Mouse (Mus musculus) CH12.LX (cell line): ENCODE measurements around the gene P2rx7. TPM values are rescaled to one million over a fixed set of nuclear protein-coding genes. Genes with fewer than 3 reads are reported as not detected.

Experiments
- DNase-seq: peaks from one replicate; pipeline ENCODE4 v3.0.0-alpha.2; 2013; ENCODE audit errors: extremely low read depth
- H3K27ac ChIP-seq: 2 replicates; pipeline ENCODE4 v1.5.1; 2012; ENCODE audit warnings: low read depth, mild to moderate bottlenecking, control low read depth, moderate library complexity; ENCODE audit not compliant: insufficient read depth
- H3K27me3 ChIP-seq: replicated peaks from 2 replicates; pipeline ENCODE3; 2012; ENCODE audit warnings: inconsistent platforms
- H3K36me3 ChIP-seq, 2 experiments: replicated peaks in 1 of 2; 2 replicates each; pipeline versions ENCODE3 to v1.6.1; 2012; ENCODE audit warnings: inconsistent platforms in 1 of 2, low read length in 1 of 2, mild to moderate bottlenecking in 1 of 2, mixed read lengths in 1 of 2, moderate library complexity in 1 of 2; ENCODE audit not compliant: control insufficient read depth in 1 of 2, insufficient read depth in 1 of 2
- H3K4me1 ChIP-seq, 2 experiments: 2 replicates each; pipeline ENCODE4 v1.6.1; 2012; ENCODE audit warnings: inconsistent platforms in 1 of 2, moderate library complexity in 1 of 2; ENCODE audit not compliant: insufficient read depth in 2 of 2, control insufficient read depth in 1 of 2
- H3K4me2 ChIP-seq: 2 replicates; pipeline ENCODE4 v1.6.1; 2012; ENCODE audit warnings: low read depth, mild to moderate bottlenecking, control low read depth; ENCODE audit not compliant: poor library complexity, insufficient read depth, severe bottlenecking
- H3K4me3 ChIP-seq, 3 experiments: fragments of 150-350 bp in 1 of 3; sonication (generic) in 1 of 3; replicated peaks in 1 of 3; 2 replicates each; pipeline versions ENCODE3 to v1.5.1; 2011 to 2012; ENCODE audit warnings: low read depth in 2 of 3, low read length in 2 of 3, mild to moderate bottlenecking in 2 of 3, moderate library complexity in 2 of 3, control low read depth in 1 of 3, improper control_type of control experiment in 1 of 3, inconsistent platforms in 1 of 3, mixed read lengths in 1 of 3; ENCODE audit not compliant: poor library complexity in 1 of 3
- H3K79me2 ChIP-seq: replicated peaks from 2 replicates; pipeline ENCODE4 v1.6.1; 2012; ENCODE audit warnings: mild to moderate bottlenecking, moderate library complexity; ENCODE audit not compliant: control insufficient read depth, poor library complexity, insufficient read depth, severe bottlenecking; ENCODE audit errors: extremely low read depth
- H3K9ac ChIP-seq: 2 replicates; pipeline ENCODE4 v1.6.1; 2012; ENCODE audit warnings: low read depth, mild to moderate bottlenecking, control low read depth, moderate library complexity; ENCODE audit not compliant: insufficient read depth
- H3K9me3 ChIP-seq: replicated peaks from 2 replicates; pipeline ENCODE3; 2012; ENCODE audit warnings: low read length, inconsistent platforms, mixed read lengths
- E2F4 ChIP-seq: IDR thresholded peaks from 2 replicates; pipeline ENCODE4 v1.6.1; 2011; ENCODE audit warnings: low read depth, low read length, improper control_type of control experiment; ENCODE audit not compliant: insufficient replicate concordance
- ELF1 ChIP-seq: IDR thresholded peaks from 2 replicates; pipeline ENCODE4 v1.6.1; 2014; ENCODE audit warnings: low read depth, mild to moderate bottlenecking, inconsistent platforms, low read length, improper control_type of control experiment
- HCFC1 ChIP-seq: IDR thresholded peaks from 2 replicates; pipeline ENCODE4 v1.6.1; 2012; ENCODE audit warnings: low read depth, mild to moderate bottlenecking, inconsistent platforms, low read length, improper control_type of control experiment
- IRF4 ChIP-seq: IDR thresholded peaks from 2 replicates; pipeline ENCODE4 v1.6.1; 2014; ENCODE audit warnings: low read depth, mild to moderate bottlenecking, inconsistent platforms, low read length, improper control_type of control experiment
- JUND ChIP-seq: conservative IDR thresholded peaks from 2 replicates; pipeline ENCODE4 v1.6.1; 2011; ENCODE audit warnings: low read depth, low read length, improper control_type of control experiment
- MAX ChIP-seq: IDR thresholded peaks from 2 replicates; pipeline ENCODE4 v1.6.1; 2011; ENCODE audit warnings: low read length, improper control_type of control experiment
- MAZ ChIP-seq: IDR thresholded peaks from 2 replicates; pipeline ENCODE4 v1.6.1; 2012; ENCODE audit warnings: low read depth, mild to moderate bottlenecking, inconsistent platforms, low read length, improper control_type of control experiment, moderate library complexity
- MXI1 ChIP-seq: IDR thresholded peaks from 2 replicates; pipeline ENCODE4 v1.6.1; 2011; ENCODE audit warnings: mild to moderate bottlenecking, low read depth, low read length, improper control_type of control experiment
- MYC ChIP-seq: IDR thresholded peaks from 2 replicates; pipeline ENCODE4 v1.6.1; 2011; ENCODE audit warnings: low read depth, mild to moderate bottlenecking, improper control_type of control experiment, low read length
- PAX5 ChIP-seq: IDR thresholded peaks from 2 replicates; pipeline ENCODE4 v1.6.1; 2012; ENCODE audit warnings: low read length, inconsistent platforms, mixed read lengths
- RAD21 ChIP-seq: IDR thresholded peaks from 2 replicates; pipeline ENCODE4 v1.6.1; 2011; ENCODE audit warnings: low read depth, mild to moderate bottlenecking, low read length, improper control_type of control experiment, moderate library complexity
- RCOR1 ChIP-seq: conservative IDR thresholded peaks from 2 replicates; pipeline ENCODE4 v1.6.1; 2012; ENCODE audit warnings: low read depth, mild to moderate bottlenecking, inconsistent platforms, low read length, improper control_type of control experiment
- SMC3 ChIP-seq: IDR thresholded peaks from 2 replicates; pipeline ENCODE4 v1.6.1; 2011; ENCODE audit warnings: low read depth, low read length, improper control_type of control experiment
- TBP ChIP-seq: conservative IDR thresholded peaks from 2 replicates; pipeline ENCODE4 v1.6.1; 2011; ENCODE audit warnings: low read depth, low read length, improper control_type of control experiment
- UBTF ChIP-seq: IDR thresholded peaks from 2 replicates; pipeline ENCODE4 v1.6.1; 2012; ENCODE audit warnings: low read depth, mild to moderate bottlenecking, inconsistent platforms, low read length, improper control_type of control experiment, moderate library complexity
- USF2 ChIP-seq: conservative IDR thresholded peaks from 2 replicates; pipeline ENCODE4 v1.6.1; 2011; ENCODE audit warnings: low read depth, low read length, improper control_type of control experiment
- ZKSCAN1 ChIP-seq: IDR thresholded peaks from 2 replicates; pipeline ENCODE4 v1.6.1; 2012; ENCODE audit warnings: low read depth, inconsistent platforms, low read length, improper control_type of control experiment, borderline replicate concordance
- ZMIZ1 ChIP-seq: IDR thresholded peaks from 2 replicates; pipeline ENCODE4 v1.6.1; 2012; ENCODE audit warnings: low read depth, mild to moderate bottlenecking, inconsistent platforms, low read length, improper control_type of control experiment
- ZNF384 ChIP-seq: IDR thresholded peaks from 2 replicates; pipeline ENCODE4 v1.6.1; 2012; ENCODE audit warnings: low read depth, low read length, improper control_type of control experiment, inconsistent platforms
- dilution Hi-C: fragments of 300-500 bp; cut with MboI; formaldehyde crosslinking; loops from 2 replicates; pipeline ENCODE4 v1.14.3; 2020; ENCODE audit warnings: low sequenced_read_pairs; ENCODE audit not compliant: extremely low pct_unique_long_range_greater_than_20kb, extremely low pct_ligation_motif_present
- in situ Hi-C: fragments of 300-500 bp; cut with MboI; formaldehyde crosslinking; loops from 3 replicates; pipeline ENCODE4 v1.14.3; 2019; ENCODE audit warnings: low sequenced_read_pairs, low pct_ligation_motif_present, low pct_unique_long_range_greater_than_20kb, mixed read lengths
- polyA plus RNA-seq: library from polyadenylated mRNA; unstranded; fragments of >175 nt; gene quantifications from 2 replicates; pipeline ENCODE4 v1.2.1, GENCODE M21; 2012; ENCODE audit warnings: low read depth; ENCODE audit not compliant: insufficient read length
- total RNA-seq, 2 experiments: library from RNA; depleted of rRNA; stranded (reverse); fragments of 300-350 nt in 1 of 2; fragments of >200 nt in 1 of 2; gene quantifications; 2 replicates each; pipeline ENCODE4 v1.2.3; 2012 to 2014

P2rx7 gene
- total and polyA plus RNA-seq, 3 experiments: 0.59 to 1.5 (median 1.5) TPM

GRCm38 (mm10) chr5:122698041-122698700, 54.5 kb downstream of the P2rx7 start:
- no peak for DNase-seq
- no peak overlapping the region for H3K4me3 ChIP-seq
- H3K36me3 ChIP-seq: no peaks in the 10 kb centered on the region
- H3K4me2 ChIP-seq: no peak overlapping the region
- peaks cover 6 to 23% of the 10 kb centered on the region in 2 experiments for H3K4me1 ChIP-seq
- no peak overlapping the region for H3K9ac ChIP-seq
- in situ Hi-C loops: no loop called here
- TF ChIP-seq ZNF384: no peak
- TF ChIP-seq PAX5: no peak
- TF ChIP-seq IRF4: no peak
- TF ChIP-seq ZMIZ1: no peak
- no peak for TF ChIP-seq USF2
- TF ChIP-seq ZKSCAN1: no peak
- TF ChIP-seq UBTF: no peak
- TF ChIP-seq MAX: no peak
- TF ChIP-seq E2F4: no peak
- TF ChIP-seq RCOR1: no peak
- no peak for TF ChIP-seq RAD21
- TF ChIP-seq MAZ: no peak
- H3K27me3 ChIP-seq: no peaks in the 10 kb centered on the region
- dilution Hi-C loops: no loop called here
- no peaks in the 10 kb centered on the region for H3K79me2 ChIP-seq
- no peak overlapping the region for H3K27ac ChIP-seq
- H3K9me3 ChIP-seq: no peaks in the 10 kb centered on the region

GRCm38 (mm10) chr5:122698701-122699060, 55.0 kb downstream of the P2rx7 start:
- Histone ChIP-seq H3K4me3 (no peak overlapping the region), H3K27ac (no peak overlapping the region), H3K4me1 (peaks cover 6 to 23% of the 10 kb centered on the region in 2 experiments), H3K27me3 (no peaks in the 10 kb centered on the region), H3K4me2 (no peak overlapping the region), H3K9ac (no peak overlapping the region), H3K9me3 (no peaks in the 10 kb centered on the region), H3K79me2 (no peaks in the 10 kb centered on the region), H3K36me3 (no peaks in the 10 kb centered on the region)
- DNase-seq: no peak
- dilution Hi-C loops (no loop called here), in situ Hi-C loops (no loop called here)
- TF ChIP-seq ZKSCAN1: no peak
- TF ChIP-seq SMC3: no peak
- TF ChIP-seq MYC: no peak
- TF ChIP-seq TBP: no peak
- TF ChIP-seq HCFC1: no peak
- TF ChIP-seq ELF1: no peak
- TF ChIP-seq MXI1: no peak
- no peak for TF ChIP-seq RAD21
- TF ChIP-seq JUND: no peak
